Mouse (Mus musculus): ENCODE measurements at regions not wholly inside any gene's neighbourhood (a gene's known extent, or its start where the extent isn't known, plus 50 kb on each side); places are given as distances from the start of the nearest gene placed in this dataset.

DNA sequence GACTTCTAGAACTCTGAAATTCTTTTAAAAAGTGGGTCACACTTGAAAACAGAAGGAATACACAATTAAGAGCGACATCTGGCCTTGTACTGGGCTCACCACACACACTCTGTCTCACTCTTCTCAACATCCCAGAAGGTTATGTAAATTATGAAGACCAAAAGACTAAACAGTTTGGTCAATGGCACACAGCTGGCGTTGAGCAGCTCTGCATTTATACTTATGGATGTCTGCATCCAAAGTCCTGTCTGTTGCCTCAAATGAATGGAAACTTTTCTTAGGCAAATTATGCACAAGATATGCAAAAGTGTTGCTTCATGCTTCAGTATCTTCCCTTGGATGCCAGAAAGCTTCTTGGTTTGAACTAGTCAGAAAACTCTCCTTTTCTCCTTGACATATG is 323.5 kb downstream of the Ppp3ca start:
- no peak overlapping the region for H3K4me2 ChIP-seq (ENCODE audit: low read depth, low read length)
- no peak overlapping the region for H3K9ac ChIP-seq (replicated peaks; ENCODE audit: low read depth, low read length)
- H3K4me3 ChIP-seq (ENCODE audit: low read depth, low read length) = no peak overlapping the region
- H3K27ac ChIP-seq (ENCODE audit: low read depth) = no peak overlapping the region
- no peaks in the 10 kb centered on the region for H3K36me3 ChIP-seq (replicated peaks; ENCODE audit: control insufficient read depth, insufficient read depth, low read length)
- DNase-seq (ENCODE audit: low spot score) (no peak), ATAC-seq (ENCODE audit: insufficient read depth, low read depth) (no peak)
- no peaks in the 10 kb centered on the region for H3K9me3 ChIP-seq (replicated peaks; ENCODE audit: control insufficient read depth, low read length)
- TF ChIP-seq CTCF (IDR thresholded peaks at IDR 0.05; ENCODE audit: low read depth) = no peak
- no peak for TF ChIP-seq EP300 (IDR thresholded peaks at IDR 0.05; ENCODE audit: low read depth)
- H3K4me1 ChIP-seq (ENCODE audit: control insufficient read depth, insufficient read depth) = no peaks in the 10 kb centered on the region
- no peaks in the 10 kb centered on the region for H3K27me3 ChIP-seq (ENCODE audit: control insufficient read depth, insufficient read depth, low read length)
- WGBS = 73% methylated on average over 2 of the region's 2 CpGs

DNA sequence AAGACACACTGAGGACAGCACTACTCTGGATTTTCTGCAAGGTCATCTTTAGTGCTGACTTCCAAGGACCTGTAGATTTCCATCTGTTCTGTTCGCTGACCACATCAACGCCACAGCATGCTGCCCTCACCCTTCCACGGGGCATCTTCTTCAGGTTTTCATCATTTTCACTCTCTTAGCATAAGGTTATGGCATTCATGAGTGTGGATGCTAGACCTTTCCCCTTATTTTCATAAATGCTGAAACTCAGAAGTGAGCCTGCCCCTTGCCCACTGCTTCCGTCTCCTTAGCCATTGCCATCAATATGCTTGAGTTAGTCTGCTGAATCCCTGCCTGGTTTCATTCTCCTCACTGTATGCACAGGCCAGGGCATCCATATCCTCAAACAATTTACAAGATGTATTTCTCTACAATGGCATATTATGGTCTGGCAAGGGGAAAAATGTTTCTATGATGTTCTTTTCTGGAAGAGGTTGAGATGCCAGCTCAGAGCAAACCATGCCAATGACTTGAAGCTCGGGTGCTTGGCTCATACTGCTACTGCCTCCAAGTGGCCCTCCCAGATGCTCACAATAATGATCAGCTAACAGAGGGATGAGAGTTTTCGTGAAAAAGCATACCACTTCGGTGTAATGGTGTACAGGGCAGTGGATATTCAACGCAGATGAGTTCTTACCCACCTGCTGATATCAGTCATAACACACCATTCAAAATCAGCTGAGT is 324.6 kb downstream of the Ppp3ca start:
- H3K4me2 ChIP-seq (ENCODE audit: low read depth, low read length) = no peak overlapping the region
- TF ChIP-seq CTCF (IDR thresholded peaks at IDR 0.05; ENCODE audit: low read depth) (no peak), EP300 (IDR thresholded peaks at IDR 0.05; ENCODE audit: low read depth) (no peak)
- H3K36me3 ChIP-seq (replicated peaks; ENCODE audit: control insufficient read depth, insufficient read depth, low read length) = no peaks in the 10 kb centered on the region
- H3K9me3 ChIP-seq (replicated peaks; ENCODE audit: control insufficient read depth, low read length) = no peaks in the 10 kb centered on the region
- ATAC-seq (ENCODE audit: insufficient read depth, low read depth) (no peak), DNase-seq (ENCODE audit: low spot score) (no peak)
- no peak overlapping the region for H3K9ac ChIP-seq (replicated peaks; ENCODE audit: low read depth, low read length)
- H3K27ac ChIP-seq (ENCODE audit: low read depth) = no peak overlapping the region
- 78% methylated on average over 8 of the region's 8 CpGs for WGBS
- no peaks in the 10 kb centered on the region for H3K4me1 ChIP-seq (ENCODE audit: control insufficient read depth, insufficient read depth)
- H3K27me3 ChIP-seq (ENCODE audit: control insufficient read depth, insufficient read depth, low read length) = no peaks in the 10 kb centered on the region
- no peak overlapping the region for H3K4me3 ChIP-seq (ENCODE audit: low read depth, low read length)

DNA sequence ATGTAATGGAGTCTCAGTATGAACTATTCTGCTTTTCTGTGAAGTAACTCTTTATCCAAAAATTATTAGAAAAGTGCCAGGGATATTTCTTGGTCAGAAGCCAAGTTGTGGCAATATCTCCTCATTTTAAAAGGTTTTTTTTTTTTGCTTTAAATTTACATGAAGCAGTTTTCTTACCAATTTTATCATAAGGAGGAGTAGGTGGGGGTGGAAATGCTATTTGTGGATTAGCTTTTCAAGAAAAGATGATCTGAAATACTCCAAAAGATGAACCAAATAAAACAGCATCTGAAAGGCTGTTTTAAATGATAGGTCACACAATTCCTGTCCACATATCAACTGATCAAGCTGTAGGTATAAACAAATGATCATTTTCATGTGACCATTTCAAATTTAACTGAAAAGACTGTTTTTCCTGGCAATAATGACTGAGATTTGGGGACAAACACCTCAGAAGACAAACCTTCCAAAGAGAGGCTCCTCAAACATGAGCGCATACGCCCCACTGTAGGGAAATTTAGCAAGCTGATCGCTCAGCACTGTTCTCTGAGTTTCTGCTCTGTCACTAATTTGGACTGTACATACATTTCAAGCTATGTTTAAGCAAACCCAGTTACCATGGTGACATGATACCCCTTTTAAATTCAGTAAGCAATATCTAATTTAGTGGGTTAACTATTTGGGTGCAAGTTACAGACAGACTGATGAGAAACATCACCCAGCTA is 325.8 kb downstream of the Ppp3ca start:
- TF ChIP-seq EP300 (IDR thresholded peaks at IDR 0.05; ENCODE audit: low read depth) (no peak), CTCF (IDR thresholded peaks at IDR 0.05; ENCODE audit: low read depth) (no peak)
- H3K4me1 ChIP-seq (ENCODE audit: control insufficient read depth, insufficient read depth) = no peaks in the 10 kb centered on the region
- ATAC-seq (ENCODE audit: insufficient read depth, low read depth) (no peak), DNase-seq (ENCODE audit: low spot score) (no peak)
- H3K9ac ChIP-seq (replicated peaks; ENCODE audit: low read depth, low read length) = no peak overlapping the region
- H3K36me3 ChIP-seq (replicated peaks; ENCODE audit: control insufficient read depth, insufficient read depth, low read length) = no peaks in the 10 kb centered on the region
- H3K4me3 ChIP-seq (ENCODE audit: low read depth, low read length) = no peak overlapping the region
- no peaks in the 10 kb centered on the region for H3K9me3 ChIP-seq (replicated peaks; ENCODE audit: control insufficient read depth, low read length)
- 94% methylated on average over 3 of the region's 3 CpGs for WGBS
- no peak overlapping the region for H3K27ac ChIP-seq (ENCODE audit: low read depth)
- H3K27me3 ChIP-seq (ENCODE audit: control insufficient read depth, insufficient read depth, low read length) = no peaks in the 10 kb centered on the region
- H3K4me2 ChIP-seq (ENCODE audit: low read depth, low read length) = no peak overlapping the region

DNA sequence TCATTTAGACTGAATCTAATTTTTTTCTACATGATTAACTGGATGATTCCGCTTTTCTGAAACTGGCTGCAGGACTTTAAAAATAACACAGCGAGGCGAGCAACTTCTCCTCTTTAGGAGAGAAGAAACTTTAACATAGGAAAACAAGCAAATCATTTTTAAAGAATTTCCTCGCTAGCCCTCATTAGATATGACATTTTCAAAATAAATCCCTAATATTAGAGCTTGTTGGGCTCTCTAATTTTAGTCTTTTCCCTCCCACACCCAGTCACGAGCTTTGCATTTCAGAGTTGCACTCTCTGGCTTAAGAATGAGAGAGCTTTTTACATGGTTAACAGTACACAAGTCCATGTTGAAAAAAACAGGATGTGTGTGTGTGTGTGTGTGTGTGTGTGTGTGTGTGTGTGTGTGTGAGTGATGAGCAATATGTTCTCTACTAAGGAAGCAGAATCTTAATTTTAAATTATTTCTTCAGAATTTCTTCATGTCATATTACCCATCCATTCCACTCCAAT is 326.5 kb downstream of the Ppp3ca start:
- no peak overlapping the region for H3K27ac ChIP-seq (ENCODE audit: low read depth)
- H3K36me3 ChIP-seq (replicated peaks; ENCODE audit: control insufficient read depth, insufficient read depth, low read length) = no peaks in the 10 kb centered on the region
- TF ChIP-seq CTCF (IDR thresholded peaks at IDR 0.05; ENCODE audit: low read depth) = no peak
- TF ChIP-seq EP300 (IDR thresholded peaks at IDR 0.05; ENCODE audit: low read depth) = no peak
- no peaks in the 10 kb centered on the region for H3K27me3 ChIP-seq (ENCODE audit: control insufficient read depth, insufficient read depth, low read length)
- no peak overlapping the region for H3K4me3 ChIP-seq (ENCODE audit: low read depth, low read length)
- ATAC-seq (ENCODE audit: insufficient read depth, low read depth) (no peak), DNase-seq (ENCODE audit: low spot score) (no peak)
- H3K9me3 ChIP-seq (replicated peaks; ENCODE audit: control insufficient read depth, low read length) = no peaks in the 10 kb centered on the region
- H3K4me2 ChIP-seq (ENCODE audit: low read depth, low read length) = no peak overlapping the region
- no peak overlapping the region for H3K9ac ChIP-seq (replicated peaks; ENCODE audit: low read depth, low read length)
- no peaks in the 10 kb centered on the region for H3K4me1 ChIP-seq (ENCODE audit: control insufficient read depth, insufficient read depth)
- 73% methylated on average over 5 of the region's 5 CpGs for WGBS

DNA sequence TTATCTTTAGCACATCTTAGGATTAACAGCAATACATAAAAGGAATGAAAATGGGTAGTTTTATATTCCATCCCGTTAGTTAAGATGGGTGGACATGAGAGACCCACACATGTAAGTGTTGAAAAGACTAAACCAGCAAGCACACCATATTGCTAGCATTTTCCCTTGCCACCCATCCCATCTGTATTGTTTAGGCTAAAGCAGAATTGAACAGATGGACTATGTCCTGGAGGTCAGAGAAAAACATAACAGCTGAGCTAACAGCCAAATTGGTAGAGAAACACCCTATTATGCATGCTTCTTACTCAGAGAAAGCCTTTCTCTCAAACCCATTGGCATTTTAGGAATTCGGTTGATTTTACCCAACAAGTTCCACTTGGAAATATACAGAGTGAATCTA is 329.3 kb upstream of the Emcn start:
- H3K9ac ChIP-seq (replicated peaks; ENCODE audit: low read depth, low read length) = no peak overlapping the region
- DNase-seq (ENCODE audit: low spot score) (no peak), ATAC-seq (ENCODE audit: insufficient read depth, low read depth) (no peak)
- TF ChIP-seq EP300 (IDR thresholded peaks at IDR 0.05; ENCODE audit: low read depth) = no peak
- no peak for TF ChIP-seq CTCF (IDR thresholded peaks at IDR 0.05; ENCODE audit: low read depth)
- 65% methylated on average over 2 of the region's 2 CpGs for WGBS
- no peaks in the 10 kb centered on the region for H3K4me1 ChIP-seq (ENCODE audit: control insufficient read depth, insufficient read depth)
- H3K27ac ChIP-seq (ENCODE audit: low read depth) = no peak overlapping the region
- no peaks in the 10 kb centered on the region for H3K27me3 ChIP-seq (ENCODE audit: control insufficient read depth, insufficient read depth, low read length)
- H3K36me3 ChIP-seq (replicated peaks; ENCODE audit: control insufficient read depth, insufficient read depth, low read length) = no peaks in the 10 kb centered on the region
- H3K4me2 ChIP-seq (ENCODE audit: low read depth, low read length) = no peak overlapping the region
- H3K4me3 ChIP-seq (ENCODE audit: low read depth, low read length) = no peak overlapping the region
- no peaks in the 10 kb centered on the region for H3K9me3 ChIP-seq (replicated peaks; ENCODE audit: control insufficient read depth, low read length)
